Mouse (Mus musculus): ENCODE measurements around the gene Gtsf1l.

The Gtsf1l gene

DNA sequence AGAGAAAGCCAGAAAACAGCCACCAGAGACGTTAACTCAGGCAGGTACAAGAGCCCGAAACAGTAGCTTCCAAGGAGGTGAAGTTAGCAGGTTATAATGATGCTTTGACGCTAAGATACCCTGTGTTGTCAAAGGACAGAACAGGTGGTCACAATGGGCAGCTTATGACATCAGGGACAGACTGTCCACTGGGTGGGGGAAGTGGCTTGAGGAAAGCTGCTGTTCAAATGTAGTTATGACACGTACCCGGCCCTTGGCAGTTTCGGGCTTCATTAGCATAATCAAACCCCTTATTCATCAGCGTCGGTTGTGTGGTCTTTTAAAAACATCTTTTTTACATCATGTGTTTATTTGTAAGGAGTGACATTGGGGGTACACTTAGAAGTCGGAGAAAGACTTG lies at the start of gene Gtsf1l:
Gene Gtsf1l, minus strand, starts transcription at position 128 of the 400 bp plus-strand sequence.
- DNase-seq (ENCODE audit: extremely low read depth, insufficient read length, low spot score) = no peak

DNA sequence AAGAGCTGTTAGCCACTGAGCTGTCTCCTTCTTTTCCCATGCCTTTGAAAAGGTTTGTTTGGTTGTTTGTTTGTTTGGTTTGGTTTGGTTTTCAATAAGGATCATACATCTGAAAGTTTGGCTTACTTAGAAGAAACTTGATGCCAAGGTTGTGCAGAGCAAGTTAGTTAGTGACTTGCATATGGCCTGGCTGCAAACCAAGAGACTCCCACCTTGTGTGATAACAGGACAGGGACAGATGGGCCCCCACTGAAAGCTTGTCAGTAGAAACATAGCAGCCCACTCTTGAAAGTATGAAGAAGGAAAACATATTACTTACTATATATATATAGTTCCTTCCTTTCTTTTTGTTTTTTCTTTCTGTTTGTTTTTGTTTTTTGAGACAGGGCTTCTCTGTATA lies 49.3 kb upstream of the Gtsf1l start:
- no peak for DNase-seq (ENCODE audit: extremely low read depth, insufficient read length, low spot score)

GRCm38 (mm10) chr2:163135931-163136330 lies 48.3 kb upstream of the Gtsf1l start:
- DNase-seq (ENCODE audit: extremely low read depth, insufficient read length, low spot score) = no peak

GRCm38 (mm10) chr2:163132314-163132713 lies 44.7 kb upstream of the Gtsf1l start:
- no peak for DNase-seq (ENCODE audit: extremely low read depth, insufficient read length, low spot score)

- DNase-seq (ENCODE audit: extremely low read depth, insufficient read length, low spot score) = no peak
These were observed 43.2 kb upstream of the Gtsf1l start for GRCm38 (mm10) chr2:163130837-163131236.

GRCm38 (mm10) chr2:163123496-163123895 lies 35.8 kb upstream of the Gtsf1l start:
- DNase-seq (ENCODE audit: extremely low read depth, insufficient read length, low spot score) = no peak

DNA sequence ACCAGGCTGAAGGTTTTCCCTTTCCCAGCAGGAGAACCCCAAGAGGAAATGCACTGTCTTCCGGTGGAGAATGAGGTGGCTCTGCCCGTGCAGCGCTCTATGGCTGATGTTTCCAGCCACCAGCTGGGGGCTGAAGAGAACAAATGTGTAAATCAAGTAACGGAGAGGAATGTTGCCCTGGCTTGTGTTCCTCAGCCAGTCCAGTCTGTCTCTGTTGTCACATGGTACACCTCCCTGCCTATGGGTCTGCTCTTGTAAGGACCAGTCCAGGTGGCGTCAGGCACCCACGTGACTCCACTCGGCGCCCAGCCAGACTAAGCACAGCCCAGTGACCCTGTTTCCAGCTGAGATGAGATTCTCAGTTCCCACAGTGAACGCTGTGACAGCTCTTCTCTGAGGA lies 34.7 kb upstream of the Gtsf1l start:
- no peak for DNase-seq (ENCODE audit: extremely low read depth, insufficient read length, low spot score)

- DNase-seq (ENCODE audit: extremely low read depth, insufficient read length, low spot score) = no peak
These were observed 33.7 kb upstream of the Gtsf1l start for GRCm38 (mm10) chr2:163121353-163121660.

DNA sequence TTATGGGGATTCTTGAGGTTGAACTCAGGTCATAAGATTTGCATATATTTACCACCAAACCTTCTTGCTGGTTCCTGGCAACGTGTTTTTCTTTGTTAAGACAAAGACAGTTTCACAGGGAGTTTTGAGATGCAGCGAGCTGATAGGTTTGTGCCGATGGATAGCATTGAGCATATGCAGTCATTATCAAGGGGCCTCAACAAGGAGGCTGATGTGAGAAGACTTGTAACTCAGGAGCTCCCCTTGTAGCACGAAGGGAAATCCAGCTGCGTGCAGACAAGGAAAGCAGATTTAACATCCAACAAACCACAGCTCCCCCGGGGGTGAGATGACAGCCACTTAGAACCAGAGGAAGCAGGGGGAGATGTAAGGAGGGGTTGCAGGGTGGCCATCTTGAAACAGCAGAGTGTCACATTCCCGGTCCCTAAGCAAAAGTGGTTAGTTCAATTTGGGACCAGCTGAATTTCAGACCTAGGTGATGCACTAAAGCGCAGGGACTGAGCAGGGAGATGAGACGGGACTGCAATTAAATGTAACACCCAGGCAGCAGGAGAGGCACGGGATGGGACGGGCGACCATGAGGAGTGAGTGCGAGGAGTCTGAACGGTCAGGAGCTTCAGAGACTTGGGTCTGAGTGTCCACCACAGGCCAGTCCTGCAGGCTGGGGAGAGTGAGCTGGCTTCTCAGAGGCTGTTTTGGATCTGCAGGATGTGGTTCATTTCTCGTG lies 33.1 kb upstream of the Gtsf1l start:
- DNase-seq (ENCODE audit: extremely low read depth, insufficient read length, low spot score) = no peak

DNA sequence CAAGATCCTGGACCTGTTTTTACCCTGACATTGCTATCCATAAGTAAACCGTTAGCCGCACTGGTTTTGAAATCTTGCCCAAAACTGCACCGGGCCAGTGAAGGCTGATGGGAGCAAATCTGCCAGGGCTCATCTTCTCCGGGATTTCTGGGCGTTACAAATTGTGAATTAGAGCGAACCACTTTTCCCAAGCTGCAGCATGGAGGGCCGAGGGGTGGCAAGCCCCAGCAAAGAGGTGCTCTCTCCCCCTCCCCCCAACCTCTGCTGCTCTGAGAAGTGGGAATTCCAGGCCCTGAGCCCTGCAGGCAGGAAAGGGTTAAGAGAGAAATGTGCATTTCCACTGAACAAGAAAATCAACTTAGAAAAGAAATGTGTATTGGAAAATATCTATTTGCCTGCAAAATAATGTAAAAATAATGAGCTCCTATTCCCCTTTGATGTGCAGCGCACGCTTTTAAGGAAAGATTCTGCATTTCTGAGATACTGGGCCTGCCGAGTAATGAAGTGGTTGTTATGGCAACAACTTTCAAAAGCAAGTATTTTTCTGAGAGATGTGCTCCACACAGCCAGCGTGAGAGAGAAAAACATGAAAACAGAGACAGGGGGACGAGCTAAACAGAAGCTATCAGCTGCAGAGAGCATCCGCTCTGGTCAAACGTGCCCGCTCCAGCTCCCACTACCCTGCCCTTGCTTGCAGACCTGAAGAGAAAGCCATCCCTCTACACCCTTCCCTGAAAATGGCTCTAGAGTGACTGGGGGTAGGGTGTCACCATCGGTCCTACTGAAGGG lies 24.0 kb upstream of the Gtsf1l start:
- DNase-seq (ENCODE audit: extremely low read depth, insufficient read length, low spot score) = no peak

GRCm38 (mm10) chr2:163110706-163111105 lies 23.1 kb upstream of the Gtsf1l start:
- DNase-seq (ENCODE audit: extremely low read depth, insufficient read length, low spot score) = no peak

DNA sequence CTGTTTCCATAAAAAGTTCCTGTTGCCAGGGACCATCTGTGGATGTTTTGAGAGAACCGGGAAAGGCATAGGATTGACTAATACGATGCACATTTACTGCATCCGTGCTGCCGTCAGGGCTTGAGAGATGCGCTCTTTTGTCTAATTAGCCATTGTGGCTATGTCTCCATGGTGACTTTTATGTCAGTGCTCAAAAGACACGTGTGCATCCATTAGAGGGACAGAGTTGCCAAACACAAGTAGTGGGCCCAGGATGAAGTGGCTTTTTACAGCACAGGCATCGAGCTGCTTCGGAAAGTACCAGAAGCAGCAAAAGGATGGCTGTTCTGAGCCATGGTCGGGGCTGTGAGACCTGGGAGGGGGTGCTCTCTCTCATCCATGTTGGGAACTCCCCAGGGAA lies 20.7 kb upstream of the Gtsf1l start:
- DNase-seq (ENCODE audit: extremely low read depth, insufficient read length, low spot score) = no peak

DNA sequence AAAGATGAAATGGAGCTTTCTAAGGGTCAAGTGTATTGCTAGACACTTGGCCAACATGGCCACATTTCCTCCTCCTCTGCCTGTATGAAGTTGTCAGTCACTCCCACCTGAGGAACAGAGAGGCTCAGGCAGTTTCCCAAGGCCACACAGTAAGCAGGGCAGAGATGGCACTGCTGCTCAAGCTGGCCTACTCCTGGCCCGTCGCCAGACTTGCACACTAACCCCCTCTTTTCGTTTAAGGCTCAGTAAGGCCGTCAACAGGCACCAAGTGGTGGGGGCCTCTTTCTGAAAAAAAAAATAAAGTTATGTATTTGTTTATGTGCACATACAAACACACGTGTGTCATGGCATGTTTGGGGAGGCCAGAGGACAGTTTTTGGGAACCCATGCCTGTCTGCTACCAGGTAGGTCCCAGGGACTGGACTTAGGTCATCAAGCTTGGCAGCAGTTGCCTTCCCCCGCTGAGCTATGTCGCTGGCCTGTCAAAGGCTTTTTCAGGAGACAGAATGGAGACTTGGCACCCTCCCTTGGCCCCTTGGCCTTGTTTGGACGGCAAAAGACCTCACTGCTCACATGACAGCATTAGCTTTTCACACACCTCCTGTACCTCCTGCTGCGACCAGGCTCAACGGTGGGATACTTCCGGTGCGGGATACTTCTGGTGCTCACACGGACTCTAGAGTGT lies 16.6 kb upstream of the Gtsf1l start:
- no peak for DNase-seq (ENCODE audit: extremely low read depth, insufficient read length, low spot score)

GRCm38 (mm10) chr2:163102900-163103653 lies 15.4 kb upstream of the Gtsf1l start:
- no peak for DNase-seq (ENCODE audit: extremely low read depth, insufficient read length, low spot score)

DNA sequence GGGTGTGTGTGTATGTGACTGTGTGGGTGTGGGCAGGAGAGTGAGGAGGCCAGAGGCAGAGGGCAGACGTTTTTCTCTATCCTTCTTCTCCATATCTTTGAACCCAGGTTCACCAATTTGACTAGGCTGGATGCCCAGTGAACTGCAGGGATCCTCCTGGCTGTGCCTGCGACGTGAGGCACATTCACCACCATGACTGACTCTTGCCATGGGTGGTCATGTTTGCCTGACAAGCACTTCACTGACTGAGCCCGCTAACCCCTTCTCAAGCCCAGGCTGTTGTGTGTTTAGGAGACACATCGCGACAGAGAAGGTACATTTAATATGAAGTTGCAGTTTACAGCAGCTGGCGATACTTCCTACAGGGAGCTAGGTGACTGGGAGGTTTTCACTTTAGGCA lies 14.6 kb upstream of the Gtsf1l start:
- DNase-seq (ENCODE audit: extremely low read depth, insufficient read length, low spot score) = no peak

- DNase-seq (ENCODE audit: extremely low read depth, insufficient read length, low spot score) = peak; percentile 31
These were observed 14.1 kb upstream of the Gtsf1l start for GRCm38 (mm10) chr2:163101646-163102203.

DNA sequence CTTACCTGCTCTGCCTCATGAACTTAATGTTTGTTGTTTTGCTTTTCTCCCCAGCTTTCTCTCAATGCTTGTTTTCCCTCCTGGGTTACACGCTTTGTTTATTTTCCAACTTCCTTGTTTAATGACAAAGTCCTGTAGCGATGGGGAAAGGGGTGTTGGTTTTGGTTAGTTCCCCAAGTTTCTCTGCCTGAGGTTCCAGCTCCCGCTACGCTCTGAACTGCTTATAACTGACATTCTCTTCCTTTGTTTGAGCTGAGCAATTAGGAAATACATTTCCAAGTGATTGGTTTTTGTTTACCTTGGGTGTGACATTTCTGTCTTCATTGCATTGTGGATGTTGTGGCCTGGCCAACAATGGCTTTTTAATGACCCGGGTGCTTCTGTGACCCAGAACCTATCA lies 12.9 kb upstream of the Gtsf1l start:
- no peak for DNase-seq (ENCODE audit: extremely low read depth, insufficient read length, low spot score)

DNA sequence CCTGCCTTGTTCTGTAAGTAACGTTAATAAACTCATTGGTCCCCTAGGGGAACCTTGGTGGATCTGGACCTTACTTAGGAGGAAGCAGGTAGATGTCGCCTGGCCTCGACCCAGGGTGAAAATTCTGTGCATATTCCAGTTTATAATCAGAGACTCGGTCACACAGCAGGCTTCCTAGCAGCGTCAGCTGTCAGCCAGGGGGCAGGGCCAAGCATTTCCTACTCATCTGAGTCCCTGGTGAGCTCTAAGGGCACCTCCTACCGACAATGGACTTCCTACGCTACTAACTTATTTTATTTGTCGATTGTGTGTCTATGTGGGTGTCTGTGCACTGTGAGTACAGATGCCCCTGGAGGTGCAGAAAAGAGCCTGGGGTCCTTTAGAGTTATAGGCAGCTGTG lies 12.3 kb upstream of the Gtsf1l start:
- no peak for DNase-seq (ENCODE audit: extremely low read depth, insufficient read length, low spot score)

DNA sequence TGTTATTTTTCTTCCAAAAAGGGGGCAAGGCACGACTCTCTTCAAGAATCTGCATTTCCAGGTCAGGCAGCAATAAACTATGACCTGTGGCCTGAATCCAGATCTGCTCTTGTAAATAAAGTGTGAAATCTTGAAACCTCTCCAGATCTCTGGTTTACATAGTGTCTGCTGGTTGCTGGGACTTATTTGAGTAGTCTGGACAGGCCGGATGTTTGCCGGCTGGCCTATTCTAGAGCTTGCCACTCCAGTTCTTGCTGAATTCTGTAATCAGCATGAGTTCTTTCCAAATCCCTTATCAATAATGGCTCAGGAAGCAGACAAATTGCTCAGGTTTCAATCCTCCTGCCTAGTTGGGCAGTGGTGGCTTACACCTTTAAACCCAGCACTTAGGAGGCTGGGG lies 8.1 kb upstream of the Gtsf1l start:
- no peak for DNase-seq (ENCODE audit: extremely low read depth, insufficient read length, low spot score)

- no peak for DNase-seq (ENCODE audit: extremely low read depth, insufficient read length, low spot score)
These were observed 7.3 kb upstream of the Gtsf1l start for GRCm38 (mm10) chr2:163094909-163095308.
